Mouse (Mus musculus): ENCODE measurements around the gene Teddm2.
"Not testable (repeated sequence)": the region's sequence is repeated elsewhere in the genome, so short reads cannot be mapped to it uniquely, and the experiment has no call there.

The Teddm2 gene

GRCm38 (mm10) chr1:153903006-153903405 is 3.0 kb upstream of the Teddm2 start:
- no peak for DNase-seq

GRCm38 (mm10) chr1:153900860-153901730 is 1.1 kb upstream of the Teddm2 start:
- no peak for DNase-seq

GRCm38 (mm10) chr1:153900381-153900780 is 353 bp upstream of the Teddm2 start:
- DNase-seq: no peak

- DNase-seq: peak in 1 of 2 experiments; percentile 17
Measured at GRCm38 (mm10) chr1:153898989-153899730, 868 bp downstream of the Teddm2 start.

- DNase-seq: no peak
Measured at GRCm38 (mm10) chr1:153897196-153897595, 2.8 kb downstream of the Teddm2 start.

GRCm38 (mm10) chr1:153894979-153895378 is 5.0 kb downstream of the Teddm2 start:
- DNase-seq: peak; percentile 70 to 77

- no peak for DNase-seq
Measured at GRCm38 (mm10) chr1:153894201-153894893, 5.7 kb downstream of the Teddm2 start.

GRCm38 (mm10) chr1:153893746-153894145 is 6.3 kb downstream of the Teddm2 start:
- DNase-seq: no peak

GRCm38 (mm10) chr1:153891442-153891841 is 8.6 kb downstream of the Teddm2 start, which contains the start of gene Teddm1a:
Gene Teddm1a (plus strand): TSS chr1:153891742.
- DNase-seq: no peak

GRCm38 (mm10) chr1:153890121-153890520 is 9.9 kb downstream of the Teddm2 start:
- no peak for DNase-seq

- DNase-seq: no peak
Measured at GRCm38 (mm10) chr1:153886024-153886633, 13.9 kb downstream of the Teddm2 start.

GRCm38 (mm10) chr1:153880391-153880790 is 19.6 kb downstream of the Teddm2 start:
- not testable (repeated sequence) for DNase-seq

- no peak for DNase-seq
Measured at GRCm38 (mm10) chr1:153874045-153874444, 26.0 kb downstream of the Teddm2 start, which contains the start of gene Teddm1b. Gene Teddm1b (plus strand): TSS chr1:153874345.

GRCm38 (mm10) chr1:153855946-153856345 is 44.1 kb downstream of the Teddm2 start:
- DNase-seq: no peak

GRCm38 (mm10) chr1:153852696-153853095 is 47.3 kb downstream of the Teddm2 start:
- not testable (repeated sequence) for DNase-seq

GRCm38 (mm10) chr1:153846867-153847266 is 53.2 kb downstream of the Teddm2 start:
- no peak for DNase-seq

- DNase-seq: no peak
Measured at GRCm38 (mm10) chr1:153846420-153846819, 53.6 kb downstream of the Teddm2 start.

- DNase-seq: no peak
Measured at GRCm38 (mm10) chr1:153844042-153844441, 56.0 kb downstream of the Teddm2 start, which contains the start of gene Rgsl1. Gene Rgsl1 (minus strand): TSS chr1:153844142.

- no peak for DNase-seq
Measured at GRCm38 (mm10) chr1:153842121-153842740, 57.8 kb downstream of the Teddm2 start.

- DNase-seq: no peak
Measured at GRCm38 (mm10) chr1:153836036-153836435, 64.0 kb downstream of the Teddm2 start.

GRCm38 (mm10) chr1:153830746-153831145 is 69.3 kb downstream of the Teddm2 start:
- DNase-seq: no peak

- DNase-seq: no peak
Measured at GRCm38 (mm10) chr1:153820216-153820615, 79.8 kb downstream of the Teddm2 start.

All from cerebellum, postnatal 36 days (tissue).